Mouse (Mus musculus): Measurements from ENCODE around the gene Vangl2. TPM values are rescaled to one million over a fixed set of nuclear protein-coding genes. Genes with fewer than 3 reads are reported as not detected.

The Vangl2 gene
- total RNA-seq, 1 experiment, result 25.3 TPM

- H3K27ac ChIP-seq (ENCODE audit: insufficient read depth, low read depth, low read length, poor library complexity, severe bottlenecking), result no peak overlapping the region
- TF ChIP-seq HCFC1 (IDR thresholded peaks at IDR 0.05; ENCODE audit: borderline replicate concordance, insufficient read depth, low read length) (no peak), CHD2 (IDR thresholded peaks at IDR 0.05; ENCODE audit: low read depth, low read length) (no peak), ZNF384 (IDR thresholded peaks at IDR 0.05; ENCODE audit: low read depth, low read length) (no peak)
- DNase-seq (ENCODE audit: low read depth, low spot score), result no peak
- no peaks in the 10 kb centered on the region for H3K9me3 ChIP-seq (ENCODE audit: control insufficient read depth, insufficient read depth, low read depth, low read length)
- no peaks in the 10 kb centered on the region for H3K4me1 ChIP-seq (ENCODE audit: control insufficient read depth in 2 of 2, insufficient read depth in 2 of 2, low read length in 2 of 2, poor library complexity in 1 of 2)
- H3K36me3 ChIP-seq (ENCODE audit: control insufficient read depth, insufficient read depth, low read length, poor library complexity, severe bottlenecking), result no peaks in the 10 kb centered on the region
- in situ Hi-C loops (cut with MboI; ENCODE audit: low sequenced_read_pairs in 2 of 2, unreplicated experiment in 2 of 2), result loop anchor here (10.0 to 25.0 kb wide), 2 partner anchors 168 to 181 kb away; no protein-coding TSS in a partner anchor
- H3K9ac ChIP-seq (ENCODE audit: insufficient read depth, low read depth, low read length, poor library complexity, severe bottlenecking), result no peak overlapping the region
- H3K4me3 ChIP-seq (ENCODE audit: insufficient read depth in 1 of 2, low read depth in 1 of 2, low read length in 2 of 2, poor library complexity in 1 of 2, severe bottlenecking in 1 of 2), result no peak overlapping the region
Observed at GRCm38 (mm10) chr1:171992901-171993530, 35.2 kb downstream of the Vangl2 start.

DNA sequence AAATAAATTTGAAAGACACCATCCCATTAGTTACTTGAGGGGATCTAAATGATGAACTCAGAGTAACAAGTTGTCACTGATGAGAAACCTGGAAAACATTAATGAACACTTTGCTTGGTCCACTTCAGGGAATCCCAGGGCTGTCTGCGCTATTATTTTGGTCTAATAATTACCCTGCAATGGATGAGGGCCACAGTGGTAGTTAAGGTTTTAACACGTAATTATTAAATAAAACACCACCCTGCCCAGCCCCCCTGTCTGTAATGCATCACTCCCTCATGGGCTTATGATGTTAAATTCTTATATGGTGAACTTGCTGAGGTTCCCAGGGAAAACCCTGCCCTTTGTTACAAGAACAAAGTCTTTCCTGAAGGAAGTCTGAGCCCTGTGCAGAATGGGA lies 36.4 kb downstream of the Vangl2 start:
- H3K4me3 ChIP-seq (ENCODE audit: insufficient read depth in 1 of 2, low read depth in 1 of 2, low read length in 2 of 2, poor library complexity in 1 of 2, severe bottlenecking in 1 of 2), result no peak overlapping the region
- in situ Hi-C loops (cut with MboI; ENCODE audit: low sequenced_read_pairs in 2 of 2, unreplicated experiment in 2 of 2), result loop anchor here (10.0 to 25.0 kb wide), 2 partner anchors 167 to 180 kb away; no protein-coding TSS in a partner anchor
- H3K36me3 ChIP-seq (ENCODE audit: control insufficient read depth, insufficient read depth, low read length, poor library complexity, severe bottlenecking), result no peaks in the 10 kb centered on the region
- no peak for DNase-seq (ENCODE audit: low read depth, low spot score)
- no peaks in the 10 kb centered on the region for H3K9me3 ChIP-seq (ENCODE audit: control insufficient read depth, insufficient read depth, low read depth, low read length)
- H3K9ac ChIP-seq (ENCODE audit: insufficient read depth, low read depth, low read length, poor library complexity, severe bottlenecking), result no peak overlapping the region
- H3K4me1 ChIP-seq (ENCODE audit: control insufficient read depth in 2 of 2, insufficient read depth in 2 of 2, low read length in 2 of 2, poor library complexity in 1 of 2), result no peaks in the 10 kb centered on the region
- TF ChIP-seq HCFC1 (IDR thresholded peaks at IDR 0.05; ENCODE audit: borderline replicate concordance, insufficient read depth, low read length) (no peak), CHD2 (IDR thresholded peaks at IDR 0.05; ENCODE audit: low read depth, low read length) (no peak), MAFK (IDR thresholded peaks at IDR 0.05; ENCODE audit: insufficient read depth, low read depth, low read length) (no peak), ZNF384 (IDR thresholded peaks at IDR 0.05; ENCODE audit: low read depth, low read length) (no peak), ZC3H11A (IDR thresholded peaks at IDR 0.05; ENCODE audit: borderline replicate concordance, low read depth, low read length) (no peak)
- no peak overlapping the region for H3K27ac ChIP-seq (ENCODE audit: insufficient read depth, low read depth, low read length, poor library complexity, severe bottlenecking)

GRCm38 (mm10) chr1:171984121-171984520 lies 44.1 kb downstream of the Vangl2 start:
- no peaks in the 10 kb centered on the region for H3K9me3 ChIP-seq (ENCODE audit: control insufficient read depth, insufficient read depth, low read depth, low read length)
- DNase-seq (ENCODE audit: low read depth, low spot score), result no peak
- no peak overlapping the region for H3K9ac ChIP-seq (ENCODE audit: insufficient read depth, low read depth, low read length, poor library complexity, severe bottlenecking)
- H3K4me3 ChIP-seq (ENCODE audit: insufficient read depth in 1 of 2, low read depth in 1 of 2, low read length in 2 of 2, poor library complexity in 1 of 2, severe bottlenecking in 1 of 2), result no peak overlapping the region
- TF ChIP-seq ZC3H11A (IDR thresholded peaks at IDR 0.05; ENCODE audit: borderline replicate concordance, low read depth, low read length), result no peak
- no peak for TF ChIP-seq ZNF384 (IDR thresholded peaks at IDR 0.05; ENCODE audit: low read depth, low read length)
- TF ChIP-seq MAFK (IDR thresholded peaks at IDR 0.05; ENCODE audit: insufficient read depth, low read depth, low read length), result no peak
- TF ChIP-seq HCFC1 (IDR thresholded peaks at IDR 0.05; ENCODE audit: borderline replicate concordance, insufficient read depth, low read length), result no peak
- no peak for TF ChIP-seq CHD2 (IDR thresholded peaks at IDR 0.05; ENCODE audit: low read depth, low read length)
- H3K27ac ChIP-seq (ENCODE audit: insufficient read depth, low read depth, low read length, poor library complexity, severe bottlenecking), result no peak overlapping the region
- in situ Hi-C loops (cut with MboI; ENCODE audit: low sequenced_read_pairs in 2 of 2, unreplicated experiment in 2 of 2), result loop anchor here in 1 of 2 experiments (25.0 kb wide), 1 partner anchor 172 kb away; no protein-coding TSS in a partner anchor
- H3K4me1 ChIP-seq (ENCODE audit: control insufficient read depth in 2 of 2, insufficient read depth in 2 of 2, low read length in 2 of 2, poor library complexity in 1 of 2), result 0 out of 4 replicates have a peak, but pooled peaks cover 0 to 2% of the 10 kb centered on the region in 2 experiments
- no peaks in the 10 kb centered on the region for H3K36me3 ChIP-seq (ENCODE audit: control insufficient read depth, insufficient read depth, low read length, poor library complexity, severe bottlenecking)

GRCm38 (mm10) chr1:171983372-171984001 lies 44.8 kb downstream of the Vangl2 start:
- Histone ChIP-seq H3K27ac (ENCODE audit: insufficient read depth, low read depth, low read length, poor library complexity, severe bottlenecking) (no peak overlapping the region), H3K4me3 (ENCODE audit: insufficient read depth in 1 of 2, low read depth in 1 of 2, low read length in 2 of 2, poor library complexity in 1 of 2, severe bottlenecking in 1 of 2) (no peak overlapping the region), H3K9ac (ENCODE audit: insufficient read depth, low read depth, low read length, poor library complexity, severe bottlenecking) (no peak overlapping the region), H3K36me3 (ENCODE audit: control insufficient read depth, insufficient read depth, low read length, poor library complexity, severe bottlenecking) (no peaks in the 10 kb centered on the region), H3K4me1 (ENCODE audit: control insufficient read depth in 2 of 2, insufficient read depth in 2 of 2, low read length in 2 of 2, poor library complexity in 1 of 2) (0 out of 4 replicates have a peak, but pooled peaks cover 0 to 2% of the 10 kb centered on the region in 2 experiments), H3K9me3 (ENCODE audit: control insufficient read depth, insufficient read depth, low read depth, low read length) (no peaks in the 10 kb centered on the region)
- in situ Hi-C loops (cut with MboI; ENCODE audit: low sequenced_read_pairs in 2 of 2, unreplicated experiment in 2 of 2), result loop anchor here in 1 of 2 experiments (25.0 kb wide), 1 partner anchor 171 kb away; no protein-coding TSS in a partner anchor
- no peak for DNase-seq (ENCODE audit: low read depth, low spot score)
- TF ChIP-seq ZNF384 (IDR thresholded peaks at IDR 0.05; ENCODE audit: low read depth, low read length), result no peak
- TF ChIP-seq CHD2 (IDR thresholded peaks at IDR 0.05; ENCODE audit: low read depth, low read length), result no peak
- no peak for TF ChIP-seq MAFK (IDR thresholded peaks at IDR 0.05; ENCODE audit: insufficient read depth, low read depth, low read length)
- no peak for TF ChIP-seq HCFC1 (IDR thresholded peaks at IDR 0.05; ENCODE audit: borderline replicate concordance, insufficient read depth, low read length)
- no peak for TF ChIP-seq ZC3H11A (IDR thresholded peaks at IDR 0.05; ENCODE audit: borderline replicate concordance, low read depth, low read length)
